Mouse (Mus musculus): ENCODE results near the gene Saal1. TPM values are rescaled to one million over a fixed set of nuclear protein-coding genes. Genes with fewer than 3 reads are reported as not detected.
A peak's percentile ranks its signal among the peaks of the same experiment; 100 is the strongest.
"Not testable (repeated sequence)": the region's sequence is repeated elsewhere in the genome, so short reads cannot be mapped to it uniquely, and the experiment has no call there.

Saal1 gene
- polyA plus RNA-seq, 1 experiment from 2014 or later, result 47.6 TPM

DNA sequence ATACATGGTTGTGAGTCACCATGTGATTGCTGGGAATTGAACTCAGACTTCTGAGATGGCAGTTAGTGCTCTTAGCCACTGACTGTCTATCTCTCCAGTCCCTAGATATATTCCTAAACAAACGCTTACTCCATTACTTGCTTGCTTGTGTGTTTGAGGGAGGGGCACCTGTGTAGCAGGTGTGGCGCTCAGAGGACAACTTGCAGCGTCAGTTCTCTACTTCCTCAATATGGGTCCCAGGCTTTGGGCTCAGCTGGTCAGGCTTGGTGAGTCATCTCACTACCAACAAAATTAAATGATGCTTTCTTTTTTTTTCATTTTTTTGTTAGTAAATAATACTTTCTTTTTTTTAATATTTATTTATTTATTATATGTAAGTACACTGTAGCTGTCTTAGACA, 32.1 kb downstream of the Saal1 start:
- H3K4me3 ChIP-seq, result no peak overlapping the region
- 93% methylated on average over 3 of the region's 3 CpGs for WGBS
- H3K4me1 ChIP-seq, result no peaks in the 10 kb centered on the region
- no peak for DNase-seq (ENCODE audit: low spot score)
- H3K27me3 ChIP-seq (ENCODE audit: low read depth, poor library complexity, severe bottlenecking), result no peaks in the 10 kb centered on the region
- H3K36me3 ChIP-seq, result no peaks in the 10 kb centered on the region
- no peak overlapping the region for H3K27ac ChIP-seq
- H3K9me3 ChIP-seq (replicated peaks), result no peaks in the 10 kb centered on the region

DNA sequence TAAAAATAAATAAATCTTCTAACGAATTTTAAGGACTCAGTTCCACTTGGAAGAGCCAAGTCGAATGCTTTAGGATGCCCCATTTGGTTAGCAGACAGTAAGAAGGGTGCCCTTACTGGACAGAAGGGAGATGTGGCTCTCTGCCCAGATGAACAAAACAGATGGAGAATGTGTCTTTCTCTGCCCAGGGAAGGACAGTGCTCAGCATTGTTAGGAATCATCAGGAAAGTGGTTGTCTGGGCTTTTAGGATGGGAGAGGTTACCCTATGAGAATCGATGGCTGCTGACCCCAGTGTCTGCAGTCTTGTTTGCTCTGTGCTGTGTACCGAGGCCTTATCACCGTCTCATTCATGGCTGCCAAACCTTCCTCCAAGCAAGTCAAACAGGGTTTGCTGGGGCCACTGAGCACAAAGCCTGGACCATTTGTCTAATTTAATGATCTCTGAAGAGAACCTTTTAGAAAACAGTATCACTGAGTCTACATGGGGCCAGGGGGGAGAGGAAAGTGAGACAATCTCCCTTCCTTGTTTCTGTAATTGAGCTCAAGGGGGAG, 33.6 kb downstream of the Saal1 start:
- Histone ChIP-seq H3K9me3 (replicated peaks) (no peaks in the 10 kb centered on the region), H3K4me1 (peaks cover 4% of the 10 kb centered on the region; the same call in 1 of the 2 replicates), H3K27ac (no peak overlapping the region), H3K36me3 (no peaks in the 10 kb centered on the region), H3K4me3 (no peak overlapping the region), H3K27me3 (ENCODE audit: low read depth, poor library complexity, severe bottlenecking) (no peaks in the 10 kb centered on the region)
- DNase-seq (ENCODE audit: low spot score), result no peak
- WGBS, result 75% methylated on average over 5 of the region's 5 CpGs

DNA sequence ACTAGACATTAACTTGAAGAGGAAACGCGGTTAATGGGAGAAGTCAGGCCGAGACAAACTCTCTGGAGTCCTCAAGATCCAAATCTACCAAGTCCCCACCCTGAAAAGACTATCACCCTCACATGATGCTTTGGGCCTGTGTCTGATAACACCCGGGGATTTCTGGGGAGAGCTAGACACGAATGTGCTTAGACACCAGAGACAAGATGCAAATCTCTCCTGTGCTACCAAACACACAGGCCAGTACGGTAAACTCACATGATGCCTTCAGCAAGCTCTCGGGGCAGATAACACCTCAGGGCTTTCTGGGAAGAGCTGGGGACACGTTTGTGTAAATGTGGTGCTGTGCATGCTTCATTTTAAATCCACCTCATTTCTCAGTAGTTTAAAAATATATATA, 34.6 kb downstream of the Saal1 start:
- no peak overlapping the region for H3K4me3 ChIP-seq
- peaks cover 4% of the 10 kb centered on the region; the same call in 1 of the 2 replicates for H3K4me1 ChIP-seq
- WGBS, result 88% methylated on average over 8 of the region's 8 CpGs
- H3K36me3 ChIP-seq, result no peaks in the 10 kb centered on the region
- H3K9me3 ChIP-seq (replicated peaks), result no peaks in the 10 kb centered on the region
- H3K27me3 ChIP-seq (ENCODE audit: low read depth, poor library complexity, severe bottlenecking), result no peaks in the 10 kb centered on the region
- H3K27ac ChIP-seq, result no peak overlapping the region
- no peak for DNase-seq (ENCODE audit: low spot score)

DNA sequence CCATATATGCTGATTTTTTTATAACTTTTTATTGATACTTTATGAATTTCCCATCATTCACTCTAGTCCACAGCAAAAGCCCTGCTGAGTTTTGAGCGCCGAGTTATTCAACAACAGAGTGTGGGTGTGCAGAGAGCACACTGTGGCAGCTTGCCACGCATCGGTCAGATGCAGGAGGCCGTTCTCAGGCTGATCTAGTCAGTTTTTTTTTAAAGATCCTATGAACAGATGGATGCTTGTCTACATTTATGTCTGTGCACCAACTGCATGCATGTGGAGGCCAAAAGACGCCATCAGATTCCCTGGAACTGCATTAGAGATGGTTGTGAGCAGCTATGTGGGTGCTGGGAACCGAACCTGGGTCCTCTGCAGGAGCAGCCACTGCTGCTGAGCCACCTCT, 35.4 kb downstream of the Saal1 start:
- H3K9me3 ChIP-seq (replicated peaks), result no peaks in the 10 kb centered on the region

DNA sequence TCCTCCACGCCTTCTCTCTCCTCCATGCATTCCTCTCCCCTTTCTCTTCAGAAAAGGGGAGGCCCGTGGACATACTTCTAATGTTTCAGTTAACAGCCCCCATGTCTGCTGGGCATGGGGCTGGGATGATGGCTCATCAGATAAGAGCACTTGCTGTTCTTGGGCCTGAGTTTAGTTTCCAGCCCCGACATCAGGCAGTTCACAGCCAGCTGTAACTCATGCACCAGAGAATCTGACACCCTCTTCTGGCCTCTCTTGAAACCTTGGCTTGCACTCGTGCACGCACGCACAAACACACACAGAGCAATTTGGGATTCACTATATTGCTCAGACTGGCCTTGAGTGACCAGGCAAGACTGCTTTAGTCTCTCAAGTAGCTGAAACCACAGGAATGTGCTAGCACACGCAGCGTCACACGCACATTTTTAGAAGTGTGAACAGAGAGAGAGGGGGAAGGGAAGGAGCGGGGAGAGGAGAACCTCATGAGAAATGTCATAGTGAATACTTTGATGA, 38.3 kb downstream of the Saal1 start, which contains the start of gene Tph1:
TSS of gene Tph1 (minus strand) at position 378 of the 513 bp plus-strand sequence.
- H3K27ac ChIP-seq, result no peak within 1 kb of the TSS
- no peaks in the 10 kb centered on the region for H3K9me3 ChIP-seq (replicated peaks)
- H3K36me3 ChIP-seq, result no peaks in the 10 kb centered on the region
- no peak within 1 kb of the TSS for H3K4me3 ChIP-seq
- DNase-seq (ENCODE audit: low spot score), result no peak
- H3K4me1 ChIP-seq, result peaks cover 8% of the 10 kb centered on the region
- peaks cover 15% of the 10 kb centered on the region for H3K27me3 ChIP-seq (ENCODE audit: low read depth, poor library complexity, severe bottlenecking)
- 53% methylated on average over 10 of the region's 10 CpGs for WGBS

More for the DNA sequence above, 35.4 kb downstream of the Saal1 start:
- 94% methylated on average over 7 of the region's 7 CpGs for WGBS
- Histone ChIP-seq H3K36me3 (no peaks in the 10 kb centered on the region), H3K4me1 (peaks cover 4% of the 10 kb centered on the region; the same call in 1 of the 2 replicates), H3K27me3 (ENCODE audit: low read depth, poor library complexity, severe bottlenecking) (no peaks in the 10 kb centered on the region), H3K27ac (no peak overlapping the region), H3K4me3 (no peak overlapping the region)
- DNase-seq (ENCODE audit: low spot score), result no peak

DNA sequence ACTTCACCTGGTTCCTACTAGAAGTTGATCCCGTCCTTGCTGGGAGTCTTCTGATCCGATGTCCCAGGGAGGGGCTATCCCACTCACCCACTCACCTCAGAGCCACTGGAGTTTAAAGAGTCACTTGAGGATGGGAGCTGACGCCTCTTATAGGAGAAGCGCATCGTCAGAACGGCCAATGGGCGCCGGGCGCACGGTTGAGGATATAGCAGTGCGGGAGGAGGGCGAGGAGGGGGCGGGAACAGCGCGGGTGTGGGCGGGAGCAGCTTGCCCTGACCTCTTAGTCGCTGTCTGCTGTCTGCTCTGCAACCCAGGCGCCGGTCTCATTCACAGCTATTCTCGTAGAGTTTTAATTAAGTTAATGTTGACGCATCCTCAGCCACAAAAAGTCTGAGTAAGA, 43.2 kb downstream of the Saal1 start:
- Histone ChIP-seq H3K36me3 (no peaks in the 10 kb centered on the region), H3K27me3 (ENCODE audit: low read depth, poor library complexity, severe bottlenecking) (peaks cover 36% of the 10 kb centered on the region), H3K4me3 (peak overlapping the region; percentile 33), H3K4me1 (peaks cover 10% of the 10 kb centered on the region), H3K27ac (no peak overlapping the region), H3K9me3 (replicated peaks) (no peaks in the 10 kb centered on the region)
- DNase-seq (ENCODE audit: low spot score), result peak; percentile 53
- 1% methylated on average over 21 of the region's 21 CpGs for WGBS

DNA sequence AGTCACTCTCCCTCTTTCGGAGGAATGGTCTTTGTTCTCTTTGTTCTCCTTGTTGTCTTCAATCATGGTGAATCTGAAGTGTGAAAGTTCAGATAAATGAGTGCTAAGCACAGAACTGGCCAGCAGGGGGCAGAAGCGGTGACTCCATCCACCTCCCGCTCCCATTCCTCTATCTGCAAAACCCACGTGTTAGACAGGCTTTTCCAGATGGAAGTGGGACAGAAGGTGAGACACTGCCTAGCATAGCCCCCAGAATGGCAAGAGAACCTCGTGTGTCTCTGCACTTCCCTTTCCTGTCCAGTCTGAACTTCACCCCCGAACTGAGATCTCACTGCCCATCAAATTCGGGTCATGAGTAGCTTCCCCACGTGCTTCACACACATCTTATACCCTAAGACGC, 45.2 kb downstream of the Saal1 start:
- H3K9me3 ChIP-seq (replicated peaks), result no peaks in the 10 kb centered on the region
- DNase-seq (ENCODE audit: low spot score), result peak; percentile 73
- WGBS, result 43% methylated on average over 9 of the region's 9 CpGs
- H3K27ac ChIP-seq, result no peak overlapping the region
- peaks cover 36% of the 10 kb centered on the region for H3K27me3 ChIP-seq (ENCODE audit: low read depth, poor library complexity, severe bottlenecking)
- no peak overlapping the region for H3K4me3 ChIP-seq
- H3K36me3 ChIP-seq, result no peaks in the 10 kb centered on the region
- peaks cover 8% of the 10 kb centered on the region for H3K4me1 ChIP-seq

DNA sequence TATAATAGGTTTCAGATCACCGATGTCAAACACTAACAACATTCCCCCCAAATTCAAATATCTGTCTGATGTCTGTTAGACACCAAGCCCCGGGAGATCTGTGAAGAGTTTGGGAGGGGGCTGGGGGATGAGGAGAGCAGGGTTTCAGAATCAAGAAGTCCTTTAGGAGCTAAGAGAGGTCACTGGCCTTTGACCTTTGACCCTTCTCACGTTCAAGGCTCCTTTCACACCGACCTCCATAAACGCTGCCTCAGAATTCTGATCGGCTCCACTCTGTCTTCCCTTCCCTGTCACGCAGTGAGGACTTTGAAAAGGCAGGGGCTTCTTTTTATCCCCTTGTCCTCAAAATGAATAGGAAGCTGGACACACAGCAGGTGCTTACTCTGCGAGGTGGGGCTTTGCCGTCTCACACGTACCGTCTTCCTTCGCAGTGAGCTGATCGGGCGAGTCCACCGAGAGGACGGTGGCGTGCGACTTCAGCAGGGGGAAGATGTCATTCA, 48.8 kb downstream of the Saal1 start:
- WGBS, result 63% methylated on average over 18 of the region's 18 CpGs
- Histone ChIP-seq H3K4me3 (no peak overlapping the region), H3K36me3 (no peaks in the 10 kb centered on the region), H3K27ac (no peak overlapping the region), H3K9me3 (replicated peaks) (no peaks in the 10 kb centered on the region), H3K4me1 (no peaks in the 10 kb centered on the region), H3K27me3 (ENCODE audit: low read depth, poor library complexity, severe bottlenecking) (peaks cover 16% of the 10 kb centered on the region)
- DNase-seq (ENCODE audit: low spot score), result no peak

DNA sequence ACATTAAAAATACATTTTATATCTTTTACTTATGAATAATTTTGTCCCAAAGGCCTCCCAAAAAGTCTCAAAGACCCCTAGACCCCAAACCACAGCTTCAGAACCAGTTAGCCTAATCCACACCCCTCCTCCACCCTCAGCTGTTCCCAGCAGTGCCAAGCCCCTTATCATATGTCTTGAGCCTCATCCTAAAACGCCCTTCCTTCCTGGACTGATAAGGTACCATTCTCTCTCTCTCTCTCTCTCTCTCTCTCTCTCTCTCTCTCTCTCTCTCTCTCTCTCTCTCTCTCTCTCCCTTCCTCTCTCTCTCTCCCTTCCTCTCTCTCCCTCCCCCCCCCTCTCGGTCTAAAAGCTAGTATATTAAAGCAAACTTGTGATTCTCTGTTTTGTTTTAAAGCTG, 58.2 kb downstream of the Saal1 start:
- Histone ChIP-seq H3K27ac (no peak overlapping the region), H3K27me3 (ENCODE audit: low read depth, poor library complexity, severe bottlenecking) (no peaks in the 10 kb centered on the region), H3K4me1 (no peaks in the 10 kb centered on the region), H3K9me3 (replicated peaks) (no peaks in the 10 kb centered on the region), H3K36me3 (no peaks in the 10 kb centered on the region), H3K4me3 (no peak overlapping the region)
- no peak for DNase-seq (ENCODE audit: low spot score)
- WGBS, result 77% methylated on average over 2 of the region's 2 CpGs

DNA sequence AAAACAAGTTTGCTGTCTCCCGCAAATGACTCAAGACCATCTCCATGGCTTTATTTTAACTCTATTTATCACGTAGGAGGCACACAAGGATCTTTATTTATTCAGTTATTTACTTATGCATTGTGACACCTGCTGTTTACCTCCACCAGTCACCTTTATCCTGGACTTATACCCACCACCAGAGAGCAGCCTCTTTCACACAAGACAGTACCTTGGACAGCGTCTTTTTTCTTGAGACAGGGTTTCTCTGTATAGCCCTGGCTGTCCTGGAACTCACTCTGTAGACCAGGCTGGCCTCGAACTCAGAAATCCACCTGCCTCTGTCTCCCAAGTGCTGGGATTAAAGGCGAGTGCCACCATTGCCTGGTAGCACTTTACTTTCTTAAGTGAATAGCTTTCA, 60.2 kb downstream of the Saal1 start:
- not testable (repeated sequence) for DNase-seq (ENCODE audit: low spot score); H3K36me3 ChIP-seq; H3K27me3 ChIP-seq (ENCODE audit: low read depth, poor library complexity, severe bottlenecking); H3K4me1 ChIP-seq; H3K27ac ChIP-seq; H3K4me3 ChIP-seq; H3K9me3 ChIP-seq (replicated peaks)
- WGBS, result 54% methylated on average over 5 of the region's 5 CpGs

DNA sequence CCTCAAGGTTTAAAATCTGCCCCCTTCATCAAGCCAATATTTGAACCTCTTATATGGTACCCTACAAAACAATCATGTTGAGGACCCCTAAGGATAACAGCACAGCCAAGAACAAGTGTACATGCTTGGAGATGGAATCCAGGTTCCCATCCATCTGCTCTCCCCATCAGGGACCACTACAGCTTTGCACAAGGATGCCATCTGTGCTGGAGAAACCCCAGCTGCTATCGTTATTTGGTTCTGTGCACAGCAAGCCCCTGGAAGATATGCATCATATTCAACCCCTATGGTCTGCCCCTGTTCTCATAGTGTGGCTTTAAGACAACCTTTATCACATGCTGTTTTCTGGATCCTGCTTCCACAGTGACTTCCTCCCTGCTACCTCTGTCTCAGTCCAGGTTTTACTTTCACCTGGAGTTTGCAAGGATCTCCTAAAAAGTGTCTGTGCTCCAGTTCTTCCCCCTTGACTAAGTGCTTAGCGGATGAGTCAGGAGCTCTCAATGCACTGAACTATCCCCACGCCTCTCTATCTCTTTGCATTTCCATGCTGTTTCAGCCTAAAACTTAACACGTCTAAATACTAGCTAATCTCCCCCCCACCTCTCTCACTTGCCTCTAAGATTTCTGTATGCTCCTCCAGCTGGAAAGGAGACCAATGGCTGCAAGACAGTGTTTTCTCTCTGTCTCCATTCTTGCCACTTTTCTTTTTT, 61.9 kb downstream of the Saal1 start:
- H3K36me3 ChIP-seq, result no peaks in the 10 kb centered on the region
- no peaks in the 10 kb centered on the region for H3K9me3 ChIP-seq (replicated peaks)
- 71% methylated on average over 4 of the region's 4 CpGs for WGBS
- no peak overlapping the region for H3K27ac ChIP-seq
- no peaks in the 10 kb centered on the region for H3K27me3 ChIP-seq (ENCODE audit: low read depth, poor library complexity, severe bottlenecking)
- no peak for DNase-seq (ENCODE audit: low spot score)
- no peaks in the 10 kb centered on the region for H3K4me1 ChIP-seq
- no peak overlapping the region for H3K4me3 ChIP-seq

DNA sequence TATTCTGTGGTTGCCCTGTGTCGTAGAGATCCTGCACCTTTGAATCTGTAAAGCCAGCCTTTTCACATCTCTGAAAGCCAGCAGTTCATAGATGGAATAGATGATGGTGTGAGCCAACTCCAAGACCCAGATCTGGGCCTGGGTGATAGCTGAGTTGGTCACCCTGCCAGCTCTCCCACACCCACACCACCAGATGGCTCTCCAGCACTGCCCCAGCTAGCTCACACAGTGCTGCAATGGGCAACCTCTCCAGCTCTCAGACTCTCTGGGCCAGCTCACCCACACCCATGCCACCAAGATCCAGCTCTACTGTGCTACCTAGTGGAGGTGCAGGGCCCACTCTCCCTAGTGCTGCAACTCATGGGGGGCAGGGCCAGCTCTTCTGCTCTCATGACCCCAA, 67.3 kb downstream of the Saal1 start:
- 92% methylated on average over 1 of the region's 1 CpGs for WGBS
- no peaks in the 10 kb centered on the region for H3K9me3 ChIP-seq (replicated peaks)
- no peak overlapping the region for H3K4me3 ChIP-seq
- peaks cover 16% of the 10 kb centered on the region for H3K4me1 ChIP-seq
- no peak overlapping the region for H3K27ac ChIP-seq
- H3K36me3 ChIP-seq, result no peaks in the 10 kb centered on the region
- no peak for DNase-seq (ENCODE audit: low spot score)
- H3K27me3 ChIP-seq (ENCODE audit: low read depth, poor library complexity, severe bottlenecking), result peaks cover 11% of the 10 kb centered on the region

DNA sequence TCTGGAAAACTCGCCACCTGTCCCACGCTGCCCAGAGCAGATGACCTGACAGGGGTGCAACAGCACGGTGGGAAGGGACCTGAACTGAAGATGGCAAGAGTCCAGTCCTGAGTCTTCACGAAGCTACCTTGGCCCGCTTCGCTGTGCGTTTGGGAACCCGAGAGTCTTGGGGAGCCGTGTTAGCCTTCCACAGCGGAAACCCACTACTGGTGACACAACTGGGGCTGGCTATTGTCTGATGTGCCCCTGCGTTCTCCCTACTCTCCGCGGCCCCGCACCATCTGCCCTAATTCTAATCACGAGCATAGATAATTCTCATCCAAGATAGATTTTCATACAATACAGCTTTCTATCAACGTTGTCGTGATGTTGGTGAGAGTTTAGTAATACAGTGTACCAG, 70.4 kb downstream of the Saal1 start:
- WGBS, result 24% methylated on average over 17 of the region's 17 CpGs
- no peaks in the 10 kb centered on the region for H3K9me3 ChIP-seq (replicated peaks)
- H3K4me3 ChIP-seq, result peak overlapping the region; percentile 61
- peaks cover 20% of the 10 kb centered on the region for H3K4me1 ChIP-seq
- peaks cover 11% of the 10 kb centered on the region for H3K27me3 ChIP-seq (ENCODE audit: low read depth, poor library complexity, severe bottlenecking)
- no peak for DNase-seq (ENCODE audit: low spot score)
- no peaks in the 10 kb centered on the region for H3K36me3 ChIP-seq
- no peak overlapping the region for H3K27ac ChIP-seq
